Mouse (Mus musculus) E14TG2a.4 (cell line): Measurements from ENCODE around the gene Vat1.

Experiments
- CTCF ChIP-seq: conservative IDR thresholded peaks from 2 replicates; pipeline ENCODE4 v1.5.1; 2014; ENCODE audit warnings: low read length
- NANOG ChIP-seq: IDR thresholded peaks from 2 replicates; pipeline ENCODE4 v1.6.1; 2014; ENCODE audit warnings: borderline replicate concordance, low read length, mixed read lengths
- POU5F1 ChIP-seq: IDR thresholded peaks from 2 replicates; pipeline ENCODE4 v1.6.1; 2014; ENCODE audit warnings: low read length, borderline replicate concordance

DNA sequence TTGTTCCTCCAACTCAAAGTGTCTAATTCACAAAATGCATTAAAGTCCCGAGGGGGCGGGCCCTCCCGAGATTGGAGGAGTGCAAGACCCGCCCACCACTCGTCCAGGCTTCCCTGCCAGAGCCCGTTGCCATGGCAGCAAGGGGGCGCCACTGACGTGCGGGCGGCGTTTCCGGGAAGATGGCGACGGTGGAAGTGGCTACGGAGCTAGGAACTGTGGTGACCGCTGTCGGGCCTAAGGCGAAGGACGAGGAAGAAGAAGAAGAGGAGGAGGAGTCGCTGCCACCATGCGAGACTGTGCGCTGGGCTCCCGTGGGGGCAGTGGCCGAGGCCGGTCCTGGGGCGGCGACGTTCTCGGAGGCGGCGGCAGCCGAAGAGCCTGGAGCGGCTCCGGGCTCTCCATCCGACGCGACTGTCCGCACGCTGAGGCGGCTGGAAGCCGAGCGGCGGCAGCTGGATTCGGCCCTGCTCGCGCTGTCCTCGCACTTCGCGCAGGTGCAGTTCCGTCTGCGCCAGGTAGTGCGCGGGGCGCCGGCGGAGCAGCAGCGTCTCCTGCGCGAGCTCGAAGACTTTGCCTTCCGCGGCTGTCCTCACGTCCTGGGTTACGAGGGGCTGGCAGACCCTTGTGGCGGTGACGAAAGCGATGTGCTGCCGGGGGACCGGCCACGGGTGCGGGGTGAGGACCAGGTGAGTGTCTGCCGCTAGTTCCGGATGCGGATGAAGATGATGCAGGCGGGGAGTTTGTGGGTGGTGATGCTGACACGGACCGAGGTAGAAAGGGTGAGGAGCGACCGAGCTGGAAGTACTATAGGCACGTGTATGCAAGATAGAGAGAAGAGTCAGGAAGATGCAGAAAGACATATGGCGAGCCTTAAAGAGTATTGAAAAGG lies 40.9 kb downstream of the Vat1 start, which contains the start of the genes Rundc1 and Ptges3l:
- no peak for TF ChIP-seq CTCF
- no peak for TF ChIP-seq NANOG
- TF ChIP-seq POU5F1, result no peak
